Mouse (Mus musculus) limb, embryonic 12.5 days (tissue): ENCODE measurements around the gene Tet2. TPM values are rescaled to one million over a fixed set of nuclear protein-coding genes. Genes with fewer than 3 reads are reported as not detected.
"Not testable (repeated sequence)": the region's sequence is repeated elsewhere in the genome, so short reads cannot be mapped to it uniquely, and the experiment has no call there.

ENCODE experiments used
- ATAC-seq: fragments of 200-750 bp; cut with Nextera tagmentation; 2 replicates; pipeline ENCODE4 v1.8.0; 2017; ENCODE audit warnings: low read depth, moderate TSS enrichment; ENCODE audit not compliant: insufficient number of reproducible peaks, insufficient read depth, low FRiP score, low TSS enrichment
- H3K27ac ChIP-seq: fragments of 300-500 bp; sonication (generic); 2 replicates; pipeline ENCODE4 v1.5.1; 2016; ENCODE audit warnings: mild to moderate bottlenecking, moderate library complexity
- H3K27me3 ChIP-seq: fragments of 300-500 bp; sonication (generic); 2 replicates; pipeline ENCODE4 v1.6.1; 2016; ENCODE audit warnings: mild to moderate bottlenecking, moderate library complexity
- H3K36me3 ChIP-seq: fragments of 300-500 bp; sonication (generic); 2 replicates; pipeline ENCODE4 v1.6.1; 2016; ENCODE audit warnings: mild to moderate bottlenecking, moderate library complexity
- H3K4me1 ChIP-seq: fragments of 300-500 bp; sonication (generic); replicated peaks from 2 replicates; pipeline ENCODE4 v1.6.1; 2016
- H3K4me2 ChIP-seq: fragments of 300-500 bp; sonication (generic); 2 replicates; pipeline ENCODE4 v1.6.1; 2016; ENCODE audit warnings: mild to moderate bottlenecking, moderate library complexity
- H3K4me3 ChIP-seq: fragments of 300-500 bp; sonication (generic); replicated peaks from 2 replicates; pipeline ENCODE4 v1.5.1; 2016; ENCODE audit warnings: mild to moderate bottlenecking
- H3K9ac ChIP-seq: fragments of 300-500 bp; sonication (generic); replicated peaks from 2 replicates; pipeline ENCODE4 v1.6.1; 2016; ENCODE audit warnings: mild to moderate bottlenecking, moderate library complexity
- H3K9me3 ChIP-seq: fragments of 300-500 bp; sonication (generic); 2 replicates; pipeline ENCODE4 v1.6.1; 2016; ENCODE audit warnings: mild to moderate bottlenecking, moderate library complexity
- WGBS: fragments of 180-500 bp; shearing (Covaris S2); methylation state at CpG from one replicate; pipeline ENCODE4 v1.1.7; 2016; 5-methylcytosine and 5-hydroxymethylcytosine counted together
- polyA plus RNA-seq: library from polyadenylated mRNA; unstranded; fragments of >200 nt; fragmentation: Nextera tagmentation; extraction: Ambion mirVana; gene quantifications from 2 replicates; pipeline ENCODE4 v1.2.1, GENCODE M21; 2016

Gene Tet2
- polyA plus RNA-seq, 1 experiment from 2014 or later: 17.2 TPM

DNA sequence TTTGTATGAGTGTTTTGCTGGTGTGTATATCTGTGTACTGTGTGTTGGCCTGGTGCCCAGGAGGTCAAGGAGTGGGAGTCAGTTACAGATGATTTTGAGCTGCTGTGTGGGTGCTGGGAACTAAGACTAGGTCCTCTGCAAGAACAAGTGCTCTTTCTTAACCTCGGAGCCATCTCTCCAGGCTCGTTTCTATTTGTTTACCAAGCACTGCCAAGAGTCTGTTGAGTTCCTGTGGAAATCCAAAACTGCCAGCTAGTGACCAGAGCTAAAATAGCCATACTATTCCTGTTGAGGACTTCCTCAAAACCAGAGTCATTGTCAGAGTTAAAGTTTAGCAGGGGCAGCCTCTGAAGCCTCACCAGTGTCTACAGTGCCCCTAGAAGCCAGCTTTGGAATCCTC, 1.9 kb upstream of the Tet2 start:
- H3K27ac ChIP-seq: no peak overlapping the region
- no peaks in the 10 kb centered on the region for H3K36me3 ChIP-seq
- H3K4me2 ChIP-seq: no peak overlapping the region
- H3K4me3 ChIP-seq: no peak overlapping the region
- no peak for ATAC-seq
- no peaks in the 10 kb centered on the region for H3K9me3 ChIP-seq
- H3K9ac ChIP-seq: no peak overlapping the region
- peaks cover 3% of the 10 kb centered on the region for H3K4me1 ChIP-seq
- H3K27me3 ChIP-seq: no peaks in the 10 kb centered on the region
- WGBS: 56% methylated on average over 2 of the region's 2 CpGs

DNA sequence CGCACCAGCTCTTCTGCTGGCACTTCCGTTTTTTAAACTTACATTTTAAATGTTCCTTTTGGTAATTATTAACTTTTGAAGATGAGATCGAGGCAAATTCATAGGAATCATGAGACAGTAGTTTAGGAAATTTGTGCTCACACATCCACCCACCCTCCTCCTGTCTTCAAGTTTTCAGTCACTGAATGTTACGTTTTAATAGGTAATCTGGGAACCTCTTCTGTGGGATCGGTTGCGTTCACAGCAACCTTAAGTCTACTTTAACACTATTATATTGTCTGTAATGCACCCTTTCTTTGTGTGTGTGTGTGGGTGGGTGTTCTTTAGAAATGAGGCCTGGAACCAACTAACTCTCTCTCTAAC, 346 bp upstream of the Tet2 start:
- Histone ChIP-seq H3K4me1 (peaks cover 3% of the 10 kb centered on the region), H3K4me3 (peak overlapping the region; percentile 77), H3K9me3 (no peaks in the 10 kb centered on the region), H3K27me3 (no peaks in the 10 kb centered on the region), H3K36me3 (no peaks in the 10 kb centered on the region), H3K27ac (peak overlapping the region; percentile 93), H3K9ac (peak overlapping the region; percentile 89; the same call in 1 of the 2 replicates), H3K4me2 (peak overlapping the region; percentile 78)
- no peak for ATAC-seq
- 15% methylated on average over 6 of the region's 6 CpGs for WGBS

DNA sequence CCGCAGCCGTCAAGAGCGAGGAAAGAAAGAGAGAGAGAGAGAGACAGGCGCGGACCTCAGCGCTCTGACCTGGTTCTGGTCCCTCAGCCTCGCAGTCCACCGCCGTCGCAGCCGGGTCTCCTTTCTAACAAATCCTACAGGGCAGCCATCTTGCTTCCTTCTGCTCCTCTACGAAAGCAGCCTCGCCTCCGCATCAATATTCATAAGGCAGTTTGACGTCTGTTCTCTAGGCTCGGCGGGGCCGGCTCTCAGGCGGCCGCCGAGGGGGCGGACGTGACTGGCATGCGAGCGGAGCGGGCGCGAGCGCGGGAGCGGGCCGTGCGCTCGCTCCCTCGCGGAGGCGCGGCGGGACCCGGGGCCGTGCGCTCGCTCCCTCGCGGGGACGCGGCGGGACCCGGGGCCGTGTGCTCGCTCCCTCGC, 798 bp downstream of the Tet2 start:
- no peaks in the 10 kb centered on the region for H3K36me3 ChIP-seq
- H3K27me3 ChIP-seq: no peaks in the 10 kb centered on the region
- H3K27ac ChIP-seq: peak overlapping the region; percentile 93
- H3K4me2 ChIP-seq: peak overlapping the region; percentile 78
- H3K4me1 ChIP-seq: peaks cover 3% of the 10 kb centered on the region
- whole genome bisulfite sequencing: under 1% methylated on average over 51 of the region's 52 CpGs
- H3K9me3 ChIP-seq: no peaks in the 10 kb centered on the region
- H3K9ac ChIP-seq: peak overlapping the region; percentile 89
- H3K4me3 ChIP-seq: peak overlapping the region; percentile 77
- peak; percentile 95 for ATAC-seq

DNA sequence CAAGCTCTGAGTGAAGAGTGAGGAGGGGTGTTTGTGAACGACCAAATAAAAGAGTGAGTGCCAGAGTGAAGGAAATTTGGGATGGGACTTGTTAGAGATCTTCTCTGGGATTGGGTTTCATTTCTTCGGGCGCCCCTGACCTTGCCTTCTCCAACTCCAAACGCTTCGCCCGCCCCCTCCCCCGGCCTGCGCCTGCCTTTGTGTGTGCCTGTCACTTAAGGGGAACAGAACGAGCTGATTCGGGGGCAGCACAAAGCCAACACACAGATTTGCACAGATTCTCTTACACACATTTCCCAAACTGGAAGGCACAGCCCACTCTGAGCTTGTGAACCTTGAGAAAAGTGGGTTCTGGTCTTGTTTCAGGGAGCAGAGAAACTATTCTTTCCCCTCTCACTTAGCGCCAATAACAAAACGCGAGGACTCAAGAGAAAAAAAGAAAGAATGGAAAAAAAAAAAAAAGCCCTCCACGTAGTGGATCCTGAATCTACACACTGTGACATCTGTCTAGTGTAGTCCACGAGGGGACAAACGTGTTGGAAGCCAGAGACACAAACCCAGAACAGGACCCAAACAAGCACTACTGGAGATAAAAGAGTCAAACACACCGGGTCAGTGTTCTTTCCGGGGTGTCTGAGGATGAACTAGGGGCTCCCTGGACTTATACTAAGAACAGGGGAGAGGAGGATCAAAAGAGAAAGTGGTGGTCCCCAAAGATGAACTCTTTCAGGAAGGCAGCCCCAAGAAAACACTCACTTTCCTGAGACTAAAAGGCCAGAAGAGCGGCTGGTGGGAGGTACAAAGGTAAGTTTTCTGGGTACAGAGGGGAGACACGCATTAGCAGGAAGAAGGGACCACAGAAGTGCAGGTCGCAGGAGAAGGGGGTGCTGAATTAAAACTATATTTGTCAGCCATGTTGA, 1.6 kb downstream of the Tet2 start:
- H3K4me2 ChIP-seq: peak overlapping the region; percentile 78
- peak overlapping the region; percentile 89 for H3K9ac ChIP-seq
- peaks cover 3% of the 10 kb centered on the region; the same call in 1 of the 2 replicates for H3K36me3 ChIP-seq
- H3K9me3 ChIP-seq: no peaks in the 10 kb centered on the region
- WGBS: under 1% methylated on average over 21 of the region's 21 CpGs
- peak overlapping the region; percentile 77 for H3K4me3 ChIP-seq
- peaks cover 3% of the 10 kb centered on the region for H3K4me1 ChIP-seq
- H3K27me3 ChIP-seq: no peaks in the 10 kb centered on the region
- peak overlapping the region; percentile 93 for H3K27ac ChIP-seq
- ATAC-seq: 0 out of 2 replicates have a peak, but pooled peaks have one; percentile 15

DNA sequence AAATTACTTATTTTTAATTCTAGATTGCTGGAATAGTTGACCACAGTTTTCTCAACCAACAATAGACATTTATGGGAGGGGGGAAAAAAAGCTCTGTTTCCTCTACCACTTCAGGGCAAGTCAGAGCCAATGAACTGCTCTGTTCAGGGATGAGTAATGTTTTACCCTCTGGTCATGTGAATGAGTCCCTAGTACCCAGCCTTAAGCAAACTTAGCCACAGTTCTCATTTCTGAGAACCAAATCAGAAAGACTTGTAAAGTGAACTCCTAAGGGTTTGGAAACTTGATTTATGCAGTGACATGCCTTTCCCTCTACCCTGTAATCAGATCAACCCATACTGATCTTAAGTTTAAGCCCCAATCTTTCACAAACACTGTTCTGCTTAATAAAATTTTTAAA, 2.9 kb downstream of the Tet2 start:
- Histone ChIP-seq H3K36me3 (peaks cover 15% of the 10 kb centered on the region), H3K4me2 (peak overlapping the region; percentile 78), H3K27me3 (no peaks in the 10 kb centered on the region), H3K4me3 (no peak overlapping the region), H3K4me1 (peaks cover 3% of the 10 kb centered on the region), H3K27ac (no peak overlapping the region), H3K9ac (no peak overlapping the region; the same call in 1 of the 2 replicates), H3K9me3 (no peaks in the 10 kb centered on the region)
- ATAC-seq: no peak

DNA sequence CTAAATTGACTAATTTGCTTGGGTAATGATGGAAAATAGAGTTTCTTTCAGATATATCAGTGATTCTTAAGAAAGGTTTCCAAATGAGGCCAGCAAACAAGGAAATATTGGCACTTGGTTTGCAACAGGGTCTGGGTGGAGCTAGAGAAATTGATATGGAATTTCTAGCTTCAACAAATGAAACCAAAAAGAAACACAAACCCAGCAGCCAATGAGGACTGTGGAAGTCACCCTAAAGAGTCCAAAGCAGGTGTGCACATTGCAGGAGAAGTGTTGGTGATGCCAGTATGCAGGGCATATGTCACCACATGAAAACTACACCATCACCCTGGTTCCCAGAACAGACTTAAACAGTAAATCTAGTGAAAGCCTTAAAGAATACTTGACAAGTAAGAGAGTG, 3.9 kb downstream of the Tet2 start:
- H3K27me3 ChIP-seq: no peaks in the 10 kb centered on the region
- H3K9me3 ChIP-seq: no peaks in the 10 kb centered on the region
- H3K4me1 ChIP-seq: peaks cover 3% of the 10 kb centered on the region
- H3K9ac ChIP-seq: no peak overlapping the region
- peaks cover 25% of the 10 kb centered on the region for H3K36me3 ChIP-seq
- no peak overlapping the region for H3K27ac ChIP-seq
- no peak overlapping the region for H3K4me2 ChIP-seq
- no peak overlapping the region for H3K4me3 ChIP-seq
- ATAC-seq: no peak

DNA sequence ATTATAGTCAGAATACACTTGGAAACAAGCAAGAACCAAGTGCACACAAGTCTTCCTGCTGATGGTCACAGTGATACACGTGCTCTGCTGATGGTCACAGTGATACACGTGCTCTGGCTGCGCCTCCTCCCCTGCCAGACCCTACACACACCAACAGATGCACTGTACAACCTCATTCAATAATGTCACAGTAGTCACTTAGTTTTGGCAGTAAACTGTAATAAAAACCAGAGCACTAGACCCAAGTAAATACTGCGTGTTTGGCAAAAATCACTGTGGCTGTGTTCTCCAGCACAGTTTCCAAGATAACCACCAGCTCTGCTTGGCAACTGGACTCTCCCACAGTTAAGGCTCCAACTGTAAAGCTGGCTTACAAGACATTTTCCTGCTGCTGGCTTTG, 4.9 kb downstream of the Tet2 start:
- Histone ChIP-seq H3K27ac (no peak overlapping the region), H3K4me3 (no peak overlapping the region)
- 56% methylated on average over 4 of the region's 4 CpGs for WGBS

DNA sequence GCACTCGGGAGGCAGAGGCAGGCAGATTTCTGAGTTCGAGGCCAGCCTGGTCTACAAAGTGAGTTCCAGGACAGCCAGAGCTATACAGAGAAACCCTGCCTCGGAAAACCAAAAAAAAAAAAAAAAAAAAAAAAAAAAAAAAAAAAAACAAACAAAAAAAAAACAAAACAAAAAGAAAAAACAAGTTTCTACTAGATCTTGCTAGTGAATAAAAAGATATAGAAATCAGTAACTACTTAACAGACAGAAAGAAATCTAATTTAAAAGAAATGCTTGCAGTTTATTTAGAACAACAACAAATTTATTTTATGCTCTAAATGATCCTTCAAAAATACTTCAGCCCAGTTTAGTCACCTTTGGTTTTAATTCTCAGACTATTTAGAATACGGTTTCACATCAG, 6.4 kb downstream of the Tet2 start:
- H3K9ac ChIP-seq, H3K27ac ChIP-seq, H3K4me3 ChIP-seq, ATAC-seq, H3K27me3 ChIP-seq, H3K4me2 ChIP-seq, H3K9me3 ChIP-seq: not testable (repeated sequence)
- WGBS: 94% methylated on average over 3 of the region's 4 CpGs
- peaks cover 13% of the 10 kb centered on the region for H3K4me1 ChIP-seq
- peaks cover 25% of the 10 kb centered on the region for H3K36me3 ChIP-seq

More for the DNA sequence above, 4.9 kb downstream of the Tet2 start:
- Histone ChIP-seq H3K4me1 (peaks cover 3% of the 10 kb centered on the region), H3K4me2 (no peak overlapping the region), H3K36me3 (peaks cover 25% of the 10 kb centered on the region), H3K27me3 (no peaks in the 10 kb centered on the region), H3K9me3 (no peaks in the 10 kb centered on the region), H3K9ac (no peak overlapping the region)
- no peak for ATAC-seq

DNA sequence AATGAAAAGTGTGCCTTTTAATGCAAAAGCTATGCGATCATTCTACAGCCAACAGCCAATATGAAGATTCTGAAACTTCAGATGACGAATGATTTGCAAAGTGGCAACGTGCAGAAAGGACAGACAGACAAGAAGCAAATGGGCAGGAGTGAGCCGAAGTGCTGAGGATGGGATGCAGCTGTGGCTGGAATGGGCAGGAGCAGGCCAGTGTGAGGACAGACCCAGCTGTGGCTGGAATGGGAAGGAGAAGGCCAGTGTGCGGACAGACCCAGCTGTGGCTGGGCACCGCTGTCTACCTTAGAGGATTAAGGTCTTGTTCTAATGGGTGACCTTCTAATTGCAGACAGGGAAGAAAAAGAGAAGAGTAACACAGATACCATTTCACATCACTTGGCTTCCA, 9.3 kb downstream of the Tet2 start:
- Histone ChIP-seq H3K9me3 (no peaks in the 10 kb centered on the region), H3K4me1 (peaks cover 13% of the 10 kb centered on the region), H3K27me3 (no peaks in the 10 kb centered on the region), H3K9ac (no peak overlapping the region), H3K4me3 (no peak overlapping the region), H3K4me2 (no peak overlapping the region), H3K27ac (no peak overlapping the region), H3K36me3 (peaks cover 25% of the 10 kb centered on the region)
- WGBS: 82% methylated on average over 6 of the region's 6 CpGs
- ATAC-seq: no peak

DNA sequence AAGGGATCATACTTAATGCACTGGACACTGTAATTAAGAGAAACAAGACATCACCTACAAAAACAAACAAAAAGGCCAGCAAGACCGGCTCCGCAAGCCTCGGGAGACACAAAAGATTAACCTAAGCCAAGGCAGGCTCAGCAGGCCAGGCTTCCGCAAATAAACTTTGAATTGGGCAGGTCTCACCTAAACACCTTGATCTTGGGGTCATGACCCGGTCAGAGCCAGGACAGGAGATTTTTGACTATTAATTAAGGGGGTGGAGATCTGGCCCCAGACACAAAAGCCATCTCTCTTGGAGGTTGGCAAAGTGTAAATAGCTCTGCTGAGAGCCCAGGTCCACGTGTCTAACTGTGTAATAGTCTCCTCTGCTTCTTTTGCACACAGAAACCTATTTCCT, 10.9 kb downstream of the Tet2 start:
- Histone ChIP-seq H3K27ac (no peak overlapping the region), H3K4me2 (no peak overlapping the region), H3K4me3 (no peak overlapping the region), H3K36me3 (peaks cover 25% of the 10 kb centered on the region), H3K9me3 (no peaks in the 10 kb centered on the region), H3K27me3 (no peaks in the 10 kb centered on the region), H3K4me1 (peaks cover 13% of the 10 kb centered on the region), H3K9ac (no peak overlapping the region)
- WGBS: 20% methylated on average over 6 of the region's 6 CpGs
- ATAC-seq: no peak

DNA sequence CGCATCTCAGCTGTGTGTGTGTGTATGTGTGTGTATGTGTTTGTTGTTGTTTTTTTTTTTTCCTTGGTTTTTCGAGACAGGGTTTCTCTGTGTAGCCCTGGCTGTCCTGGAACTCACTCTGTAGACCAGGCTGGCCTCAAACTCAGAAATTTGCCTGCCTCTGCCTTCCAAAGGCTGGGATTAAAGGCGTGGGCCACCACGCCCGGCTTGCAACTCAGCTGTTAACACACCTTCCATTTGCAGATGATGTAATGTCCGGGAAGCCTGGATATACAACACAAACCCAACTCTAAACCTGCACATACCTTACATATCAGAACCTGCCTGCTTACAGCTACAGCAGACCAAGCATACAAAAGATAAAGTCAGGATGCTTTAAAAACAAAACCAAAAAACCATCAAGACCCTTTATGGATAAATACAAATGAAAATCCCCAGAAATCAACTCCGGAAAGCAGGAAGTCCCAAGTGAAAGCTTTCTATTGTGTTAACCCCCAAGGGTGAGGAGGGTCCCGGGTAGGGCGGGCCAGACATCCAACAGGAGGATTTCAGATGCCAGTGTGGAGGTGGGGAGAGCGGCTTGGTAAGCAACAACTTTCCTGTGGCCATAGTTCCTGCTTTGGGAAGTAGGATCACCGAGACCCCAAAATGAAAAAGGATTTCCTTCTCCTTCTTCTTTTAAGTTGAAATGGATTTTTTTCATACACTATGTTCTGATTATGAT, 11.5 kb downstream of the Tet2 start:
- Histone ChIP-seq H3K4me1 (peaks cover 13% of the 10 kb centered on the region), H3K36me3 (peaks cover 22% of the 10 kb centered on the region), H3K4me3 (no peak overlapping the region), H3K9ac (no peak overlapping the region), H3K27ac (no peak overlapping the region), H3K27me3 (no peaks in the 10 kb centered on the region), H3K4me2 (no peak overlapping the region), H3K9me3 (no peaks in the 10 kb centered on the region)
- no peak for ATAC-seq
- WGBS: 57% methylated on average over 11 of the region's 11 CpGs
